Mouse (Mus musculus): ENCODE measurements around the gene Tanc2.

- TF ChIP-seq POLR2A (IDR thresholded peaks at IDR 0.05; ENCODE audit: borderline replicate concordance, insufficient read depth, low read length) (no peak), CTCF (IDR thresholded peaks at IDR 0.05; ENCODE audit: borderline replicate concordance, insufficient read depth, low read depth, low read length) (no peak)
Measured at GRCm38 (mm10) chr11:105928171-105928570, 338.4 kb downstream of the Tanc2 start.
